Mouse (Mus musculus) brain, embryonic 14.5 days (tissue): ENCODE data around the gene Fbxo47. TPM values are rescaled to one million over a fixed set of nuclear protein-coding genes. Genes with fewer than 3 reads are reported as not detected.

Experiments used
- DNase-seq: peaks from one replicate; pipeline ENCODE4 v3.0.0-alpha.2; 2011; ENCODE audit warnings: low read depth
- CTCF ChIP-seq: fragments of 200-500 bp; IDR thresholded peaks from 2 replicates; pipeline ENCODE4 v1.5.1; 2012; ENCODE audit warnings: inconsistent platforms, mild to moderate bottlenecking, moderate library complexity, borderline replicate concordance; ENCODE audit not compliant: insufficient read depth, insufficient read length; ENCODE audit errors: extremely low read depth
- POLR2A ChIP-seq: fragments of 200-500 bp; IDR thresholded peaks from 2 replicates; pipeline ENCODE4 v1.6.1; 2012; ENCODE audit warnings: mild to moderate bottlenecking, inconsistent platforms, borderline replicate concordance; ENCODE audit not compliant: poor library complexity, insufficient read depth, insufficient read length, severe bottlenecking; ENCODE audit errors: extremely low read depth
- polyA plus RNA-seq: library from polyadenylated mRNA; depleted of rRNA; stranded (reverse); fragments of >200 nt; gene quantifications from 2 replicates; pipeline ENCODE4 v1.2.3, GENCODE M21; 2012; rRNA removed

The Fbxo47 gene
- polyA plus RNA-seq = 0.88 and 0.90 TPM in 2 replicates

- TF ChIP-seq CTCF (peak; percentile 70; the same call in 1 of the 2 replicates), POLR2A (no peak; the same call in 1 of the 2 replicates)
- DNase-seq = peak; percentile 99
Measured at GRCm38 (mm10) chr11:97883918-97884600, at the start of gene Fbxo47. TSS of gene Fbxo47 (minus strand) at chr11:97884154.

GRCm38 (mm10) chr11:97933553-97933952 is 49.6 kb upstream of the Fbxo47 start:
- DNase-seq = no peak
- TF ChIP-seq POLR2A (no peak), CTCF (no peak)

DNA sequence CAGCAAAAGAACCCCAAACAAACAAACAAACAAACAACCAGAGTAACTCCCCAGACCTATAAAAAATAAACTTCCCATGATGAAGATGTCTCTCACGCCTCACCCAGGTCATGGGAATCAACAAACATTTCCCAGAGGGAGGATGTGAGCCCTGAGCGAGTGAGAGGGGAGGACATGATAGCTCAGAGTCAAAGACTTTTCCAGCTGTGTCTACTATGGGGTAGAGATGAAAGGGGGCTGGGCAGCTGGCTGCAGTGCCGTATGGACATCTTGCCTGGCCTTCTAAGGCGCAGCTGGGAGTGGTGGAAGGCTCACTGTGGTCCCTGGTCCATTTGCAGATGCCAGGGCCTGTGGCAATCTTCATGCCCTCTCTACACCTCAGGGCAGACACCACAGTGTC is 45.0 kb upstream of the Fbxo47 start:
- TF ChIP-seq CTCF (no peak), POLR2A (no peak)
- no peak for DNase-seq

DNA sequence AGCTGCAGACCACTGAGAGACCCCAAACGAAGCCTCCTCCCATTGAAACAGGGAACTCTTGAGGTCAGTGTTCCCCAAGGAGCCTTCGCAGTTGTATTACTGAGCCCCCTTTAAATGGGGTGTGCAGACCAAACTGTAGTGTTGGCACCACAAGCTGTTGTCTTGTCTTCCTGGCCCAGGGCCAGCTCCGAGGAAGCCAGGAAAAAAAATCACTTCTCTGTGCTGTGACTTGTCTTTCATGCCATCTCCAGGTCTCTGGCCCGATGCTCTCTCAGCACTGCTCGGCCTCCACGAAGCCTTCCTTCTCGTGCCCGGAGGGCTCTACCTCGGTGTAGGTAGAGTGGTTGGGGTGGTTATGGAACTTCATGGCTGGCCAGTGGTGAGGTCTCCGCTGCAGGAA is 40.3 kb upstream of the Fbxo47 start:
- peak; percentile 17 for DNase-seq

GRCm38 (mm10) chr11:97923639-97924038 is 39.7 kb upstream of the Fbxo47 start:
- no peak for TF ChIP-seq POLR2A
- no peak for TF ChIP-seq CTCF
- DNase-seq = no peak

More for the DNA sequence above, 40.3 kb upstream of the Fbxo47 start:
- TF ChIP-seq CTCF = no peak
- TF ChIP-seq POLR2A = no peak

GRCm38 (mm10) chr11:97915974-97916503 is 32.1 kb upstream of the Fbxo47 start:
- TF ChIP-seq POLR2A = no peak
- TF ChIP-seq CTCF = no peak
- DNase-seq = no peak

DNA sequence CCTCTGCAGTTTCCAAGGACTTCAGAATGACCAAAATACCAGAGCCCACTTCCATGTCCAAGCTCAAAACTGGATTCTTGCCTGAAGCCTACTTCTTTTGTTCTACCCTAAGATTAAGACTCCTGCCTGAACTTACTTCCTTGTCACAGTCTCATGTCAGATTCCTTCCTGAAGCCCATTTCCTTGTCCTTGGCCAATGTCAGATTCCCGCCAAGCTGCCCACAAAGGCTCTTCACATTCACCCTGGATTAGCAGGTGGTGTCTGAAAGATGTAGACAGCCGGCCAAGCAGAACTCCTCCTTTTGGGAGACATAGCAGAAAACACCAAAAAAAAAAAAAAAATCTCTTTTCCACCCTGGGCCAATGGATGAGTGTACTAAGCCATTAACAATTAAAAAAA is 31.5 kb upstream of the Fbxo47 start:
- DNase-seq = no peak
- TF ChIP-seq POLR2A (no peak), CTCF (no peak)

DNA sequence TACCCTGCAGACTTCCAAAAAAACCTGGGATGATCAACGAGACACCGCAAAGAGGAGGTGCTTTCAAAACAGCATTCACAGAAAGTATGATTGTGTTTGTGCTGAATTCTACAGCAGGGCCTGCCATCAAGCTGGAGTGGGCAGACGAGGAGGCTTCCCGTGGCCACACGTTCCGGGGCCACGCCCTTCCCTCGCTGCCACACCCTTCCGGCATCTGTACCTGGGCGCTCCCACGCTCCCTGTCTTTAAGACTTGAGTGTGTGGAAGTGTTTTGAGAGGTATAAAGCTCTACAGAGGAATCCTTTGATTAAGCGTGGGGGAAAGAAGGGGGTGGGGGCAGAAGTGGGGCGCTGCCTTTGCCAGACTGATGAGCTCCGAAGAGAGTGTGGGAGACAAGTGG is 29.2 kb upstream of the Fbxo47 start:
- no peak for TF ChIP-seq CTCF
- no peak for TF ChIP-seq POLR2A
- DNase-seq = no peak

- no peak for DNase-seq
- TF ChIP-seq POLR2A = no peak
Measured at GRCm38 (mm10) chr11:97908634-97909348, 24.8 kb upstream of the Fbxo47 start.

DNA sequence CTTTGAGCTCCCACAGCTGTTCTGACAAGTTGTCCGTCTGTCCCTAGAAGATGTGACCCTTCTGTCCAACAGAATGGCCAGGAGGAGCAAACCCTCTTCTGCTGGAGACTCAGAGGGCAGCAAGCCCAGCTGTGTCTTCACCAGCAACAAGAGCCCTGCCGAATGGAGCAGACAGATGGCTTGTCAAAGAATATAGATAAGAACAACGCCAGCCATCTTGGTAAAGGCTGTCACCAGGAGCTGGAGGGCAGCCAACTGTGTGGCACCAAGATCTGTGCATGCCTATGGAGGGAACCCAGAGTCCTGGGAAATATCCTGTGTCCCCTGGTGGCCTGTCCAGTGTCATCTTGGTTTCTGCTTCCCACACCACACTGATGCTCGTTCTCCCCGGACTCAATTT is 24.0 kb upstream of the Fbxo47 start:
- TF ChIP-seq CTCF (no peak), POLR2A (no peak)
- DNase-seq = no peak

GRCm38 (mm10) chr11:97906905-97907304 is 23.0 kb upstream of the Fbxo47 start:
- TF ChIP-seq POLR2A = no peak
- TF ChIP-seq CTCF = no peak
- no peak for DNase-seq

GRCm38 (mm10) chr11:97905941-97906340 is 22.0 kb upstream of the Fbxo47 start:
- no peak for DNase-seq

GRCm38 (mm10) chr11:97905540-97905939 is 21.6 kb upstream of the Fbxo47 start:
- no peak for TF ChIP-seq CTCF
- no peak for TF ChIP-seq POLR2A
- DNase-seq = no peak

More at GRCm38 (mm10) chr11:97905941-97906340, 22.0 kb upstream of the Fbxo47 start:
- TF ChIP-seq CTCF (no peak), POLR2A (no peak)
